Mouse (Mus musculus): ENCODE measurements around the gene Zfp108.

DNA sequence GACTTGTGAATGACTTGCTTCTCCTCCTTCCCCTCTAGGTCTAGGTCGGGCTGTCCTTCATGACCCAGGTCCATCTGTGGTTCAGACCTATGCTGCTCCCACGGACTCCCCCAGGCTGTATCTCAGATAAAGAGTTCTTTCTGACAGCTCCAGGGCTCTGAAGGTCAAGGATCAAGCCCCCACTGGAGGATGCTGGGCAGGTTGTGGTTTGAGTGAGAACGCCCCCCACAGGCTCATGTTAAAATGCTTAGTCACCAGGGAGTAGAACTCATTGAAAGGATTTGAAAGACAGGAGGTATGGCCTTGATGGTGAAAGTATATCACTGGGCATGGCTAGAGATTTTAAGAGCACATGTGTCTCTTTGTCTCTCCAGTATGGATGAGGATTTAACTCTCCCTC is 14.7 kb downstream of the Zfp108 start:
- no peak for TF ChIP-seq POLR2A (IDR thresholded peaks at IDR 0.05; ENCODE audit: control insufficient read depth, extremely low read depth, insufficient read depth, low read length, poor library complexity)
- no peak for TF ChIP-seq CTCF (IDR thresholded peaks at IDR 0.05; ENCODE audit: borderline replicate concordance, control insufficient read depth, extremely low read depth, insufficient read depth, low read length, poor library complexity)

Data from thymus, adult 2 months (tissue).